Comparison of ENCODE assay signal across 10 mouse cellular contexts in the genomic region with DNA sequence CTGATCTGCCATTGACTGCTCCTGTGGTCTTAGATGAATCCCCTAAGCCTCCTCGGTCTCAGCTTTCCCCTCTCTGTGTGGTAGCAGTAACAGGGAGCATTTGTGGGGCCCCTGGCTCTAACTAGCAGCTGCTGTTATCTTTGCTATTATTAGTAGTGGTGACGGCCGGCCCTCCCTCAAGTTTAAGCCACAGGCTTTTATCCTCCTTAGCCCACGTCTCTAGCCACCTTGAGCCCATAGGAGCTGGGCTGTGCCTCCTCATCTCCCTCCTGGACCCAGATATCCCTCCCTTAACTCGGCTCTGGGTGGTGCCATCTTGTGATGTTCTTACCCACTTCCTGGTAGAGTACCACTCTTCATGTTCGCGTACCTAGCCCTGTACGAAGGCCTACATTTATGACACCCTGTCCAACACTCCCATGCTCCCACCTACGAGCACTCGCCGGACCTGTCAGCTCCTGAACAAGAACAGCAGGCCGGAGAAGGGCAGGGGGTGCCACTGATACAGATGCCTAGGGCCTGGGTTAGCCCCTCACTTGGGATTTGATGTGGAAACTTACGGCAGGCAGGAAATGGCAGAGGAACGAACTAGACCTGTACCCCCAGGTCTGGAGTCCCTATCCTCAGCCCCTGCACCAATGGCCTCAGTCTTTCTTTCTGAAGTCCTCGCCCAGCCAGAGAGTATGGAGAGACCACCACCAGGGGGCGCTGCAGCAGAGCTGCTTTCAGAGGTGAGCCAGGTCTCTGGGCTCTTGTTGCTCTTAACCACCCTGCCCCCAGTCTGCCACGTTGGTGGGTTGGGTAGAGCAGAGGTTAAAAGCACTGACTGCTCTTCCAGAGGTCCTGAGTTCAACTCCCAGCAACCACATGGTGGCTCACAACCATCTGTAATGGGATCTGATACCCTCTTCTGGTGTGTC. TPM values are rescaled to one million over a fixed set of nuclear protein-coding genes. Genes with fewer than 3 reads are reported as not detected.
DNase-seq lines count a peak whose midpoint lies in the region; ATAC-seq and TF ChIP-seq lines count a peak whose summit lies in the region.
"Had no signal": no experiment of that assay in that cellular context is flagged by ENCODE, and none has a peak within 500 bp of the region (broad histone marks: within the 10 kb centered on the region; RNA-seq: fewer than 3 reads in every experiment).

No protein-coding gene starts in this region.

- TF ChIP-seq CTCF in spleen, adult 2 months (IDR thresholded peaks at IDR 0.05; ENCODE audit: extremely low read depth, insufficient read depth, insufficient read length, insufficient replicate concordance): peak; percentile 75

- WGBS in forebrain, embryonic 10.5 days: 71% methylated on average over 17 of the region's 17 CpGs
- 73% methylated on average over 17 of the region's 17 CpGs for WGBS in forebrain, embryonic 16.5 days
- WGBS in midbrain, embryonic 14.5 days: 74% methylated on average over 17 of the region's 17 CpGs
- WGBS in midbrain, embryonic 15.5 days: 71% methylated on average over 17 of the region's 17 CpGs
- WGBS in liver, embryonic 13.5 days (ENCODE audit: insufficient replicate concordance): 37% methylated on average over 17 of the region's 17 CpGs
- WGBS in spleen, adult 2 months: 73% methylated on average over 17 of the region's 17 CpGs

- H3K27ac ChIP-seq in forebrain, embryonic 10.5 days: no peak overlapping the region
- H3K27ac ChIP-seq in forebrain, embryonic 16.5 days (ENCODE audit: low read length): no peak overlapping the region
- H3K27ac ChIP-seq in midbrain, embryonic 14.5 days (replicated peaks; ENCODE audit: low read depth, low read length): no peak overlapping the region
- H3K27ac ChIP-seq in midbrain, embryonic 15.5 days: no peak overlapping the region
- peak overlapping the region; percentile 87 for H3K27ac ChIP-seq in liver, embryonic 13.5 days
- no peak overlapping the region for H3K27ac ChIP-seq in spleen, adult 2 months (ENCODE audit: insufficient read depth, low read length)

- no peak for TF ChIP-seq POLR2A in spleen, adult 2 months (IDR thresholded peaks at IDR 0.05; ENCODE audit: low read depth, low read length)

- no peaks in the 10 kb centered on the region for H3K36me3 ChIP-seq in forebrain, embryonic 10.5 days (replicated peaks)
- H3K36me3 ChIP-seq in forebrain, embryonic 16.5 days (ENCODE audit: control insufficient read depth, insufficient read depth): no peaks in the 10 kb centered on the region
- H3K36me3 ChIP-seq in midbrain, embryonic 14.5 days (ENCODE audit: control insufficient read depth, insufficient read depth, low read length): no peaks in the 10 kb centered on the region
- no peaks in the 10 kb centered on the region for H3K36me3 ChIP-seq in midbrain, embryonic 15.5 days (replicated peaks)
- no peaks in the 10 kb centered on the region for H3K36me3 ChIP-seq in liver, embryonic 13.5 days
- H3K36me3 ChIP-seq in spleen, adult 2 months (ENCODE audit: control insufficient read depth, insufficient read depth, low read length): no peaks in the 10 kb centered on the region

- peaks cover 48% of the 10 kb centered on the region for H3K27me3 ChIP-seq in forebrain, embryonic 10.5 days (ENCODE audit: poor library complexity, severe bottlenecking)
- peaks cover 23% of the 10 kb centered on the region for H3K27me3 ChIP-seq in forebrain, embryonic 16.5 days (replicated peaks; ENCODE audit: control insufficient read depth, insufficient read depth, low read length)
- H3K27me3 ChIP-seq in midbrain, embryonic 14.5 days (ENCODE audit: control insufficient read depth, insufficient read depth, low read length): peaks cover 23% of the 10 kb centered on the region
- H3K27me3 ChIP-seq in midbrain, embryonic 15.5 days (replicated peaks): peaks cover 33% of the 10 kb centered on the region
- no peaks in the 10 kb centered on the region for H3K27me3 ChIP-seq in liver, embryonic 13.5 days
- H3K27me3 ChIP-seq in spleen, adult 2 months (ENCODE audit: control insufficient read depth, insufficient read depth, low read length): no peaks in the 10 kb centered on the region

- H3K9me3 ChIP-seq in forebrain, embryonic 10.5 days: no peaks in the 10 kb centered on the region
- no peaks in the 10 kb centered on the region for H3K9me3 ChIP-seq in forebrain, embryonic 16.5 days (ENCODE audit: control insufficient read depth, low read length)
- H3K9me3 ChIP-seq in midbrain, embryonic 14.5 days (ENCODE audit: control insufficient read depth, low read length): no peaks in the 10 kb centered on the region
- no peaks in the 10 kb centered on the region for H3K9me3 ChIP-seq in midbrain, embryonic 15.5 days
- no peaks in the 10 kb centered on the region for H3K9me3 ChIP-seq in liver, embryonic 13.5 days (replicated peaks)

- peaks cover 57% of the 10 kb centered on the region for H3K4me1 ChIP-seq in forebrain, embryonic 10.5 days
- H3K4me1 ChIP-seq in forebrain, embryonic 16.5 days (replicated peaks; ENCODE audit: control insufficient read depth, insufficient read depth, low read length): peaks cover 22% of the 10 kb centered on the region
- H3K4me1 ChIP-seq in midbrain, embryonic 14.5 days (ENCODE audit: control insufficient read depth, insufficient read depth, low read length): peaks cover 5% of the 10 kb centered on the region; the same call in 1 of the 2 replicates
- peaks cover 11% of the 10 kb centered on the region for H3K4me1 ChIP-seq in midbrain, embryonic 15.5 days
- H3K4me1 ChIP-seq in liver, embryonic 13.5 days (replicated peaks): peaks cover 77% of the 10 kb centered on the region
- H3K4me1 ChIP-seq in spleen, adult 2 months (ENCODE audit: control insufficient read depth, insufficient read depth, insufficient read length): peaks cover 24% of the 10 kb centered on the region

- no peak for ATAC-seq in forebrain, embryonic 16.5 days
- no peak for ATAC-seq in midbrain, embryonic 14.5 days (ENCODE audit: low FRiP score, low TSS enrichment)
- ATAC-seq in midbrain, embryonic 15.5 days (replicated peaks): no peak
- peak; percentile 25 for ATAC-seq in liver, embryonic 13.5 days (ENCODE audit: low read depth)

- no peak overlapping the region for H3K4me2 ChIP-seq in forebrain, embryonic 16.5 days (ENCODE audit: low read length)
- no peak overlapping the region for H3K4me2 ChIP-seq in midbrain, embryonic 14.5 days (ENCODE audit: low read length)
- H3K4me2 ChIP-seq in midbrain, embryonic 15.5 days: no peak overlapping the region
- peak overlapping the region; percentile 94 for H3K4me2 ChIP-seq in liver, embryonic 13.5 days

- no peak overlapping the region for H3K4me3 ChIP-seq in forebrain, embryonic 10.5 days
- H3K4me3 ChIP-seq in forebrain, embryonic 16.5 days (replicated peaks; ENCODE audit: low read length): no peak overlapping the region
- H3K4me3 ChIP-seq in midbrain, embryonic 14.5 days (replicated peaks; ENCODE audit: low read depth, low read length): no peak overlapping the region
- no peak overlapping the region for H3K4me3 ChIP-seq in midbrain, embryonic 15.5 days
- no peak overlapping the region for H3K4me3 ChIP-seq in liver, embryonic 13.5 days (replicated peaks)
- H3K4me3 ChIP-seq in spleen, adult 2 months (ENCODE audit: extremely low read depth, insufficient read depth, insufficient read length): no peak overlapping the region

- no peak overlapping the region for H3K9ac ChIP-seq in forebrain, embryonic 16.5 days (replicated peaks; ENCODE audit: low read depth, low read length)
- H3K9ac ChIP-seq in midbrain, embryonic 14.5 days (replicated peaks; ENCODE audit: low read length): no peak overlapping the region
- H3K9ac ChIP-seq in midbrain, embryonic 15.5 days: no peak overlapping the region
- H3K9ac ChIP-seq in liver, embryonic 13.5 days: peak overlapping the region; percentile 44; the same call in 1 of the 2 replicates

- DNase-seq in forebrain, embryonic 10.5 days (ENCODE audit: extremely low spot score, low spot score): peak; percentile 72
- DNase-seq in midbrain, embryonic 14.5 days: peak; percentile 52
- peak; percentile 67 to 81 for DNase-seq in cerebellum, postnatal 25 days
- peak; percentile 66 for DNase-seq in liver, embryonic 13.5 days
- peak in 1 of 2 experiments; percentile 57 for DNase-seq in spleen, adult 2 months (ENCODE audit: low read depth in 1 of 2, low spot score in 2 of 2)
- DNase-seq in urinary bladder, postnatal 10 days (ENCODE audit: low spot score): no peak

RNA-seq across cellular contexts. Expression of gene Rhbdf2, which starts 1.5 kb away (rescaled TPM):
- 3.5 and 4.0 TPM in 2 replicates for polyA plus RNA-seq in forebrain, embryonic 10.5 days (2016; fragmentation: Nextera tagmentation; extraction: Ambion mirVana)
- 1.0 and 1.5 TPM in 2 replicates for polyA plus RNA-seq in forebrain, embryonic 16.5 days (2015; fragmentation: Nextera tagmentation; extraction: Ambion mirVana)
- 0.61 and 0.63 TPM in 2 replicates for polyA plus RNA-seq in midbrain, embryonic 14.5 days (2014; fragmentation: Nextera tagmentation; extraction: Ambion mirVana)
- 0.83 TPM in 2 replicates for polyA plus RNA-seq in midbrain, embryonic 15.5 days (2015; fragmentation: Nextera tagmentation; extraction: Ambion mirVana)
- 5.8 and 6.6 TPM in 2 replicates for polyA plus RNA-seq in liver, embryonic 13.5 days (2015; fragmentation: Nextera tagmentation; extraction: Ambion mirVana)
- 84.5 and 91.2 TPM in 2 replicates for polyA plus RNA-seq in spleen, adult 2 months (2012; rRNA removed)

RNA-seq across cellular contexts. Expression of gene Prcd, which starts 28.0 kb away (rescaled TPM):
- polyA plus RNA-seq in forebrain, embryonic 10.5 days (2016; fragmentation: Nextera tagmentation; extraction: Ambion mirVana): 0.62 and 1.1 TPM in 2 replicates
- 2.9 and 3.2 TPM in 2 replicates for polyA plus RNA-seq in forebrain, embryonic 16.5 days (2015; fragmentation: Nextera tagmentation; extraction: Ambion mirVana)
- polyA plus RNA-seq in midbrain, embryonic 14.5 days (2014; fragmentation: Nextera tagmentation; extraction: Ambion mirVana): 1.6 and 3.3 TPM in 2 replicates
- polyA plus RNA-seq in midbrain, embryonic 15.5 days (2015; fragmentation: Nextera tagmentation; extraction: Ambion mirVana): 1.5 and 3.0 TPM in 2 replicates
- polyA plus RNA-seq in liver, embryonic 13.5 days (2015; fragmentation: Nextera tagmentation; extraction: Ambion mirVana): 0.31 and 0.33 TPM in 2 replicates
- polyA plus RNA-seq in spleen, adult 2 months (2012; rRNA removed): 0.35 and 0.72 TPM in 2 replicates

RNA-seq across cellular contexts. Expression of gene Cygb, which starts 28.8 kb away (rescaled TPM):
- polyA plus RNA-seq in forebrain, embryonic 10.5 days (2016; fragmentation: Nextera tagmentation; extraction: Ambion mirVana): 2.5 and 2.9 TPM in 2 replicates
- 16.6 TPM in 2 replicates for polyA plus RNA-seq in forebrain, embryonic 16.5 days (2015; fragmentation: Nextera tagmentation; extraction: Ambion mirVana)
- 19.1 and 24.0 TPM in 2 replicates for polyA plus RNA-seq in midbrain, embryonic 14.5 days (2014; fragmentation: Nextera tagmentation; extraction: Ambion mirVana)
- 23.3 and 24.4 TPM in 2 replicates for polyA plus RNA-seq in midbrain, embryonic 15.5 days (2015; fragmentation: Nextera tagmentation; extraction: Ambion mirVana)
- polyA plus RNA-seq in liver, embryonic 13.5 days (2015; fragmentation: Nextera tagmentation; extraction: Ambion mirVana): 0.60 and 0.70 TPM in 2 replicates
- 10.0 and 14.2 TPM in 2 replicates for polyA plus RNA-seq in spleen, adult 2 months (2012; rRNA removed)

RNA-seq across cellular contexts. Expression of gene Aanat, which starts 39.1 kb away (rescaled TPM):
- polyA plus RNA-seq in forebrain, embryonic 10.5 days (2016; fragmentation: Nextera tagmentation; extraction: Ambion mirVana): not detected in 2 replicates
- polyA plus RNA-seq in forebrain, embryonic 16.5 days (2015; fragmentation: Nextera tagmentation; extraction: Ambion mirVana): 0.27 TPM in 1 of 2 replicates, not detected in the other
- 0.49 and 0.70 TPM in 2 replicates for polyA plus RNA-seq in midbrain, embryonic 14.5 days (2014; fragmentation: Nextera tagmentation; extraction: Ambion mirVana)
- 0.33 and 0.45 TPM in 2 replicates for polyA plus RNA-seq in midbrain, embryonic 15.5 days (2015; fragmentation: Nextera tagmentation; extraction: Ambion mirVana)
- polyA plus RNA-seq in liver, embryonic 13.5 days (2015; fragmentation: Nextera tagmentation; extraction: Ambion mirVana): not detected in 2 replicates
- polyA plus RNA-seq in spleen, adult 2 months (2012; rRNA removed): not detected in 2 replicates
- polyA plus RNA-seq: large intestine, adult 2 months; stomach, embryonic 16.5 days had no signal

RNA-seq across cellular contexts. Expression of gene Ube2o, which starts 44.1 kb away (rescaled TPM):
- polyA plus RNA-seq in forebrain, embryonic 10.5 days (2016; fragmentation: Nextera tagmentation; extraction: Ambion mirVana): 9.2 and 10.5 TPM in 2 replicates
- polyA plus RNA-seq in forebrain, embryonic 16.5 days (2015; fragmentation: Nextera tagmentation; extraction: Ambion mirVana): 15.0 and 17.1 TPM in 2 replicates
- 26.1 and 26.9 TPM in 2 replicates for polyA plus RNA-seq in midbrain, embryonic 14.5 days (2014; fragmentation: Nextera tagmentation; extraction: Ambion mirVana)
- polyA plus RNA-seq in midbrain, embryonic 15.5 days (2015; fragmentation: Nextera tagmentation; extraction: Ambion mirVana): 31.4 and 36.6 TPM in 2 replicates
- 17.5 and 22.1 TPM in 2 replicates for polyA plus RNA-seq in liver, embryonic 13.5 days (2015; fragmentation: Nextera tagmentation; extraction: Ambion mirVana)
- polyA plus RNA-seq in spleen, adult 2 months (2012; rRNA removed): 42.3 and 77.3 TPM in 2 replicates

Comparison
In these comparisons a context has a peak if more than half of its experiments do, and no peak if none do; other contexts are left out.
1. RNA of gene Rhbdf2, which starts 1.5 kb away (polyA plus RNA-seq): 84.5 to 91.2 TPM in spleen, adult 2 months; 5.8 to 6.6 TPM in liver, embryonic 13.5 days, 3.5 to 4.0 TPM in forebrain, embryonic 10.5 days, 1.0 to 1.5 TPM in forebrain, embryonic 16.5 days, 0.83 TPM in midbrain, embryonic 15.5 days and 0.61 to 0.63 TPM in midbrain, embryonic 14.5 days; every median in the first group is over 10 times any median in the second.